Mouse (Mus musculus) olfactory bulb, adult 2 months (tissue): ENCODE results near the gene Cd101.

Experiments used
- CTCF ChIP-seq: fragments of 200-500 bp; IDR thresholded peaks from 2 replicates; pipeline ENCODE4 v1.5.1; 2012; ENCODE audit warnings: low read depth, mild to moderate bottlenecking, low read length, moderate library complexity; ENCODE audit not compliant: insufficient read depth
- POLR2A ChIP-seq: fragments of 200-500 bp; IDR thresholded peaks from 2 replicates; pipeline ENCODE4 v1.6.1; 2012; ENCODE audit warnings: mild to moderate bottlenecking, low read depth, low read length, moderate library complexity; ENCODE audit not compliant: insufficient read depth

DNA sequence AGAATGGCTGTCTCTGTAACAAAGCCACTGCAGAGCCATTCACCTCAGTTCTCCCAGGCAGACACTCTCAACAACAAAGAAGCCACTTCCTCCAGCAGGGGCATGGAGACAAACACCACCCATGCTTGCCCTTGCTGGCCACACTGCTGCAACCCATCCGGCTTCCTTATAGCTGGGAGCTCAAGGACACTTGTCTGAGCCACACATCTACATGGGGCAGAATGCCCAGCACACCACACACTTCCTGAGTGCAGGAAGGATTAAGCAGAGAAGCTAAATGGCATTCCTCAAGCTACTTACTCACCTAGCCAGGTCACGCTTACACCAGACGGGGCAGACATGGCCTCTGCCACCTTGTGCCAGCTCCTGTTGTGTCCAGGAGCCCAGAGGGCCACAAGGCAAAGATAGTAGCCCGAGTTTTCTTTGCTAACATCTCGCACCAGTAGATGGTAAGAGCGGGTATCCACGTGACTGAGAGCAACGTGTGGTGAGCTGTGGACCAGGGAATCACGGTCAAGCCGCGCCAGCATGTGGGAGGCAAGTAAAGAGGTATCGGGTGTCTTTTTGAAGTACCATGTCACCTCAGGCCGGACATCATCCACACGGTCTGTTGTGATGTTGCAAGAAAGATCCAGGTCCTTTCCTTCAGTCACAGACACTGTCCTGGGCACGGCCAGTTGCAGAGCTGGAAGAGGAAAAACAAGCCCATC lies 43.3 kb upstream of the Cd101 start:
- TF ChIP-seq CTCF (no peak), POLR2A (no peak)
